Mouse (Mus musculus) C2C12 (cell line): ENCODE results near the gene Rnaseh2a. TPM values are rescaled to one million over a fixed set of nuclear protein-coding genes. Genes with fewer than 3 reads are reported as not detected.

Experiments
- H3K27me3 ChIP-seq: one replicate; pipeline ENCODE4 v1.6.1; 2011; ENCODE audit not compliant: control insufficient read depth, insufficient read depth, insufficient read length
- H3K36me3 ChIP-seq: one replicate; pipeline ENCODE4 v1.6.1; 2011; ENCODE audit not compliant: control insufficient read depth, insufficient read depth
- H3K4me3 ChIP-seq: one replicate; pipeline ENCODE4 v1.5.1; 2011; ENCODE audit warnings: mild to moderate bottlenecking, control low read depth; ENCODE audit not compliant: poor library complexity, insufficient read depth, severe bottlenecking
- H3K79me2 ChIP-seq: one replicate; pipeline ENCODE4 v1.6.1; 2011; ENCODE audit not compliant: control insufficient read depth, insufficient read depth
- H3K79me3 ChIP-seq: one replicate; pipeline ENCODE4 v1.6.1; 2011; ENCODE audit warnings: low read depth, control low read depth
- H3ac ChIP-seq: one replicate; pipeline ENCODE3; 2011; ENCODE audit warnings: low read depth; ENCODE audit not compliant: control insufficient read depth, insufficient read length
- CEBPB ChIP-seq: IDR thresholded peaks from one replicate; pipeline ENCODE4 v1.6.1; 2011; ENCODE audit warnings: low read depth, mild to moderate bottlenecking, control low read depth, moderate library complexity
- CTCF ChIP-seq: IDR thresholded peaks from one replicate; pipeline ENCODE4 v1.5.1; 2011; ENCODE audit not compliant: control insufficient read depth, insufficient read depth, insufficient read length
- FOSL1 ChIP-seq: IDR thresholded peaks from one replicate; pipeline ENCODE4 v1.8.0; 2011; ENCODE audit warnings: mild to moderate bottlenecking, low read length; ENCODE audit not compliant: poor library complexity, insufficient read depth, severe bottlenecking
- MAX ChIP-seq: IDR thresholded peaks from one replicate; pipeline ENCODE4 v1.6.1; 2011; ENCODE audit warnings: mild to moderate bottlenecking, control low read depth
- MYOD1 ChIP-seq: IDR thresholded peaks from one replicate; pipeline ENCODE4 v1.6.1; 2011; ENCODE audit warnings: low read depth; ENCODE audit not compliant: control insufficient read depth, insufficient read length
- MYOG ChIP-seq: IDR thresholded peaks from one replicate; pipeline ENCODE4 v1.6.1; 2011; ENCODE audit not compliant: control insufficient read depth, insufficient read length; ENCODE audit errors: extremely low read depth
- USF1 ChIP-seq: IDR thresholded peaks from one replicate; pipeline ENCODE4 v1.6.1; 2011; ENCODE audit warnings: low read depth, mild to moderate bottlenecking, control low read depth, moderate library complexity
- polyA plus RNA-seq: library from polyadenylated mRNA; unstranded; fragments of >200 nt; fragmentation: generic; extraction: Trizol; gene quantifications from one replicate; pipeline ENCODE4 v1.2.1, GENCODE M21; 2012; ENCODE audit warnings: missing spikeins

Rnaseh2a gene
- polyA plus RNA-seq, 1 experiment: 145 TPM

- Histone ChIP-seq H3ac (peak overlapping the region; percentile 66), H3K36me3 (no peaks in the 10 kb centered on the region), H3K4me3 (no peak overlapping the region), H3K27me3 (no peaks in the 10 kb centered on the region), H3K79me3 (no peaks in the 10 kb centered on the region), H3K79me2 (no peaks in the 10 kb centered on the region)
- TF ChIP-seq CEBPB (no peak), MAX (no peak), CTCF (no peak), MYOG (no peak), FOSL1 (no peak), MYOD1 (no peak), USF1 (no peak)
These were observed 16.9 kb upstream of the Rnaseh2a start for GRCm38 (mm10) chr8:84986379-84986945.

- peak overlapping the region; percentile 66 for H3ac ChIP-seq
- no peaks in the 10 kb centered on the region for H3K79me2 ChIP-seq
- TF ChIP-seq CEBPB (no peak), USF1 (no peak), MYOD1 (peak; percentile 44), CTCF (no peak), FOSL1 (peak; percentile 62), MYOG (no peak), MAX (peak; percentile 94)
- no peaks in the 10 kb centered on the region for H3K36me3 ChIP-seq
- peak overlapping the region; percentile 16 for H3K4me3 ChIP-seq
- H3K79me3 ChIP-seq: no peaks in the 10 kb centered on the region
- no peaks in the 10 kb centered on the region for H3K27me3 ChIP-seq
These were observed 16.3 kb upstream of the Rnaseh2a start for GRCm38 (mm10) chr8:84985684-84986378.

GRCm38 (mm10) chr8:84985049-84985683 is 15.6 kb upstream of the Rnaseh2a start:
- Histone ChIP-seq H3K27me3 (no peaks in the 10 kb centered on the region), H3K79me2 (no peaks in the 10 kb centered on the region), H3ac (peak overlapping the region; percentile 27), H3K79me3 (no peaks in the 10 kb centered on the region), H3K4me3 (peak overlapping the region; percentile 16), H3K36me3 (no peaks in the 10 kb centered on the region)
- TF ChIP-seq CEBPB (peak; percentile 85), MAX (no peak)

- Histone ChIP-seq H3K36me3 (no peaks in the 10 kb centered on the region), H3K79me3 (no peaks in the 10 kb centered on the region), H3K4me3 (peak overlapping the region; percentile 16), H3K27me3 (no peaks in the 10 kb centered on the region), H3ac (peak overlapping the region; percentile 27), H3K79me2 (no peaks in the 10 kb centered on the region)
- TF ChIP-seq MYOG: no peak
- no peak for TF ChIP-seq CEBPB
- no peak for TF ChIP-seq MAX
- TF ChIP-seq USF1: no peak
- no peak for TF ChIP-seq CTCF
- no peak for TF ChIP-seq MYOD1
- no peak for TF ChIP-seq FOSL1
These were observed 14.9 kb upstream of the Rnaseh2a start for GRCm38 (mm10) chr8:84984294-84985048.

- H3K36me3 ChIP-seq: no peaks in the 10 kb centered on the region
- TF ChIP-seq MYOG (no peak), FOSL1 (no peak), USF1 (no peak), MAX (no peak)
- H3K4me3 ChIP-seq: no peak overlapping the region
- peak overlapping the region; percentile 18 for H3ac ChIP-seq
- H3K27me3 ChIP-seq: no peaks in the 10 kb centered on the region
- peaks cover 8% of the 10 kb centered on the region for H3K79me3 ChIP-seq
- peaks cover 16% of the 10 kb centered on the region for H3K79me2 ChIP-seq
These were observed 13.0 kb upstream of the Rnaseh2a start for GRCm38 (mm10) chr8:84982499-84983011.
